Mouse (Mus musculus) ovary, postnatal 14 days (tissue): ENCODE data around the gene Mctp2.

Experiments used
- DNase-seq: peaks from one replicate; pipeline ENCODE4 v3.0.0; 2022; ENCODE audit warnings: low spot score

Mctp2 gene

DNA sequence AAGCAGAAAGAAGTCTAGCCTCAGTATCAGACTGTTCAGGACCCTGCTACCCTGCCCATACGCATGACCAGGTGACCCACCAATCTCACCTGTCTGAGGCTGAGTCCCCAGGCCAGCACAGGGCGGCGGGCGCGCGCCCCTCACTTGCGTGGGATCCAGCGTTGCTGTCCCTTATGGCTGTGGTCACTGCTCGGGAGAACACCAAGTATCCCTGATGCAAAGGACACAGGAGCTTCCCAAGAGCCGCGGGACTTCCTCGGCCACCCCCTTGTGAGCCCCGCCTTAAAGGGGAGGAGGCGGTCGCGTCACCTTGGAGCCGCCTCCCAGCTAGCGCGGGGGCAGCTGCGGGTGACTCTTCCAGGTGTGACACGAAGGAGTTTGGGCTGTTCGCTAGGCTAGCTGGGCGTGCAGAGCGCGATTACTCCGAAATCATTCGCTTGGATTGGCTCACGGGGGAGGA lies at the start of gene Mctp2:
Mctp2 (minus strand) TSS at position 227 of the 460 bp plus-strand sequence.
- peak; percentile 34 for DNase-seq

DNA sequence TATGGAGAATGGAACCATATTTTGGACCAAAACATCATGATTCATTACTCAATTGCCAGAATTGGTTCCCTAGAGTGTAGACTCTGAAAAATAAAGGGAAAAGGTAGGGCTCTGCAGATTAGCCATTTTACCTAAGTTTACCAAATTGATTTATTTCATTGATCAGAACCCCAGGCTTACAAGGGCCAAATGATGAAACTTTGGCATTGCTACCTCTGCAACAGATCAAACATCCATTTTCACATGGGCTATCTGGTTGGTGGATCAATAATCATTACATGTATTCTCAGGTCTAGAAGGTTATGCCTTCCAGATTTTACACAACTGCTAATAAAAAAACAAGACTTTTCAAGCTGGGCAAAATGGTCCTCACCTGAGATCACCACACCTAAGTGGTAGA lies 39.5 kb upstream of the Mctp2 start:
- no peak for DNase-seq

DNA sequence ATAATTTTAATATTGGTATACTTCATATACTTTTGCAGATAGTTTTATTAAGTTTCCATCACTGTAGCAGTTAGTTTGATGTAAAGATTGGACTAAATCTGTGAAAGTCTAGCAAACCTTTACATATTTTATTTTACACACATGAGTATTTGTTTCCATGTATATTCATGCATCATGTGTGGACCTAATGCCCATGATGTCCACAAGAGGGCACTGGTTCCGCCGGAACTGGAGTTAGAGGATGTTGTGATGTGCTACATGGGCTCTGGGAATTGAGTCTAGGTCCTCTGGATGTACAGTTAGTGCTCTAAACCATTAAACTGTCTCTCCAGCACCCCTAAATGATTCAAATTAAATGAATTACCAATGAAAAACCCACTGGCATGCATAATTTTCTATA lies 37.3 kb upstream of the Mctp2 start:
- DNase-seq = no peak

DNA sequence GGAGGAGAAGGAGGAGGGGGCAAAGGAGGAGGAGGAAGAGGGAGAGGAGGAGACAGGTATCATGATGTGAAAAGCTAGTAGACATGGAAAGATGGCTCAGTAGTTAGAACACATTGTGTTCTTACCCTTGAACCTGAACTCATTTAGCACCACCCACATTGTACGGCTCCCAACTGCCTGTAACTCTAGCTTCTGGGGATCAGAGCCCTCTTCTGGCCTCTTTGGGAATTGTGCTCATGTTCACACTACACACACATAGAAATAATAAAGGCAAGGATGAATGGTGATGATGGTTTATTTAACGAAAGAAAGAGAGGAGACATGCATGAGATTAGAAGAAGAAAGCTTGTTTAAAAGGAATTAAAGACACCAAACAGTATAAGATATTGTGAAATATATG lies 36.4 kb upstream of the Mctp2 start:
- no peak for DNase-seq

DNA sequence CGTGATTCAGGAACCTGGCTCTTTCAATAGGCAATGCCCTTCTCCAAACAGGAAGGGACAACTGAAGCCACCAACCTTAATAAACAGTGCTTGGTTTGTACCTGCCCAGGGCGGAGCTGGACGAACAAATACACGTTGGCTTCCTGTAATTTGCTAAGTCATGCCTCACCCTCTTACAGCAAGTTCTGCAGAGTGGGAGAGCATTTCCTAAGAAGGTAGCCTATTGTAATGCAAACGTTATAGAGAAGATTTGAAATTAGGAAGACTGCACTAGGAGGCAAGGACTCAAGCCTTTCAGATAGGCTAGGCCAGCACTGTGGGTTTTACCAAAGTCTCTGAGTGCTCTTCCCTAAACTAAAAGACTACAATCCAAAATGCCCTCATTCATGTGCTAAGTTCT lies 19.6 kb upstream of the Mctp2 start:
- no peak for DNase-seq

DNA sequence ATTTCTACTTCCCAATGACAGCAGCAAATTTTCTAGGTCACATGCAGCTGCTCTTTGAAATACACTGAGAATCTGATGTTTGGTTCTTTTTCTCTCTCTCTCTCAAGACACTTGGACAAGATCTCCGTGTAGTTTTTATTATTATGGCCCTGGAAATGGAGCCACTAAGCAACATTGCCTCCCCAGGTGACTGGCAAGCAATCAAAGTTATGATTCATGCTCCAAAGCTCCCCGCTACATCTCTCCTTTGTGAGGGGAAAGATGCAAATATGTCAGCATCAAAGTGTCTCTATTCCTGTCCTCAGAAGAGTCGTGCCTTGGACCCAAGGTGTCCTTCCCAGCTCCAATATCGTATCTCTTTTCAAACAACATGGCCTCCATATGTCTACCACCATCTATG lies 14.5 kb upstream of the Mctp2 start:
- DNase-seq = no peak

DNA sequence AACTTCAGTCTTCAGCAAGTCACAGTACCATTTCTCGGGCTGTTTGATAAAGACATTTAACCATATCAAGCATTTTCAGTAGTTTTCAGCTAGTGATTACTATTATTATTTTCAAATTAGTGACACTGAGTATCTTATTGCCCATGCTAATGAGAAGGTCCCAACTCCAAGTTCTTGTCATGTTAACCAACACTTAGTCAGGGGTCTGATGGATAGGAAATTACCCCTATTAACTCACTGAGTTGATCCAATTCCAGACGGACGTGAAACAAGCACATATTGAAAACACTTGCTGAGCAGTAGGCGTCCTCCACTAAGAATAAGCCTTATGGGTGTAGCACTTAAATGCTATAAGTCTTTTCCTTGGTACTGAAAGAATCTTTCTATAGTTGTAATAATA lies 14.0 kb upstream of the Mctp2 start:
- DNase-seq = no peak

DNA sequence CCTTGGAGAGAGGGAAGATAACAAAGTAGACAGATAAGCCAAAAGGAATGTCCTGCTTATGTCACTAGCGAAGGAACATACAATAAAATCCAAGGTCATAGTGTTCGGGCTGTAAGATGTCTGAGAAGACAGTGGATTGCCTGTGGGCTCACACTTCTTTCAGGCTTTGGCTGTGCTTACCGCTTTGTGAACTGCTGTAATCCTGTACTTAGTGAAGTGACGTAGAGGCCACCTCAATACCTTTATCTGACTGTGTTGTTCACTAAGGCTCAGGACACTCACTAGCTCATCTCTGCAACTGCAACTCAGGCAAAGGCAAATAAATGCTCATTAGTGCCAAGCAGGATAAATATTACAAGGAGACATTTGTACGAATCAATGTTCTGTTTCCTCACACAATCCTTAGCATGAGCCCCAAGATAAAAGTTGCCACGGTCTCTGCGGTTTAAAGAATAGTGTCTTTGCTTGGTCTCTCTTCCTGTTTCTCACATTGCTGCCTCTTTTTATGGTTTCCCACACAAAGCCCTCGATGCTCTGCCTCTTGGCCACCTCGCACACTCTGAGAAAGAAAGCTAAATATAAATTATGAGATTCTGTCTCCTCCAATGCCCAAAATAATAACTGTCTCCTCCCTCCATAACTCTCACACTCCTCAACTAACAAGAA lies 8.1 kb upstream of the Mctp2 start:
- no peak for DNase-seq

DNA sequence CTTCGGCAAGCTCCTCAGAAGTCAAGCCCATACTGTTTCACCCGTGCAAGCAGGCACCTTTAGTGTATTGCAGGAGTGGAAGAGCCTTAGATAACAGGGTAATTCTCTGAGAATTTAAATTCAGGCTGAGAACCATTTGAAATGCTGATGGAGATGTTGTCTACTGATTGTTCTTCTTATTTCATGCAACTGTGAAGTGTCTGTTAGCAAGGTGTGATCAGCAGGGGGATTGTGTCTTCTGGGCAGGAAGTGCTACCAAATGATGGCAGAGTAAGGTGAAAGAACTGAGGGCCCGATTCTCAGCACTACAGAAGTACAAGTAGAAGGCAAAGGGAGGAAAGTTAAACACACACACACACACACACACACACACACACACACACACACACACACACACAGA lies 7.5 kb upstream of the Mctp2 start:
- no peak for DNase-seq

DNA sequence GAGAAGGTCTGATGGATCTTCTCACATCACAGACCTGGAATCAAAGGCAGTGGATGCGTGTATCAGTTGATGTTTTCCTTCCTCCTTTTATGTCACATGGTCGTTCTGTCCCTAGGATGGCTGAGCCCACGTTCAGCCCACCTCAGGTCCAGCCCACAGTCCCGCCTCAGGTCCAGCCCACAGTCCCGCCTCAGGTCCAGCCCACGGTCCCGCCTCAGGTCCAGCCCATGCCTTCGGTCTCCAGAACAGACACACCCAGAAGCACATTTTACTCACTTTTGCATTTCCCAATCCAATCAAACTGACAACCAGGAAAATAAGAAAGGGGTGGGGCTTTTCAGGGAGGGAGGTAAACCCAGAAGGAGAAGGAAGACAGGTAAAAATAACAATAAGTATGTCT lies 5.2 kb upstream of the Mctp2 start:
- no peak for DNase-seq

DNA sequence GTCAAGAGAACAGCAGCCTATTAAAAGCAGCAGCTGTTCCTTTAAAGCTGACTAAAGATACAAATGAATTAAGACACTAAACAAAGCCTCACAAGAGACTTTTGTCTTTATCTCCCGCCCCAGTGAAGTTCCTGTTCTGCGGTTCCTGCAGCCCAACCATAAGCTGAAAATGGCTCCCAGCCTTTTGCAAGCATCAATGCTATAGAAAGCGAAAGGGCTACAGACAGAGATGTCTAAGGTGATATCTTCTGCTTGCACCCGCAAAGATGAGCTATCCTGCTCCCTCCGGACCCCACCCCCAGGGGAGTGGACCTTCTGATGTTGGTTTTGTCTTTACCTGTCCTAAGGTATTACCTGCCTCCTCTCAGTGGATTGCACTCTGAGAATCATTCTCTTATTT lies 1.7 kb upstream of the Mctp2 start:
- no peak for DNase-seq

DNA sequence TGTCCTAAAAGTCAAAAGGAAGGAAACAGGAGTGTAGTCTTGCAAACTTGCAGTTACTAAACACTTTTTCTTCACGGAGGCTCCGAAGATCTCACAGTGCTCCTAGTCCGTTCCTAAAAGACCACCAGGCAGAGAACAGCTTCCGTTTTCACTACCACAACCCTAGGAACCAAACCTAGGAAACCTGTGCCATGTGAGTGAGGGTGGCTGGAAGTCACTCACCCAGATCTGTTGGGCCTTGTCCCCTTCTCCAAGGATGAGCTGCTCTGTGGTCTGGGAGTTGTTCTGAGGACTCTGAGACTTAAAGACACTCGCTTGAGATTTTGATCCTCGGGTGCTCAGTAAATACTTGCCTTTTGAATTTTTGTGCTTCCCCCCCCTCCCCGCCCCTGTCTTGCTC lies 439 bp upstream of the Mctp2 start:
- DNase-seq = no peak

DNA sequence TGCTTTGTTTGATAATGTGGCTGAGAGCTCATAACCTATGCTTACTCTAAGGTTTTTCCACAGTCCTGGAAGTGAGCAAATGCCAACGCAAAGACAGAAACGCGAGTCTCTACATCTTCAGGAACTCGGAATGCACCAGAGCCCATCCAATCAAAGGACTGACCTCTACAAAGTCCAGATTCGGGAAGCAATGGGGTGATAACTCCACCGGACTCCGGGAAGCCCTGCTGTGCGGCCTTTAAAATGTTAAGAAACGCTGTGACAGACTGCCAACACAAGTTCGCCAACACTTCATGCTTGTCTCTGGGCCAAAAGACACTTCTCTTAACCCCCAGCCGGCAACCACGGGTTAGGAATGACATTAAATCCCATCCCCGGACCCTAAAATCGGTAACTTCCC lies 437 bp downstream of the Mctp2 start:
- DNase-seq = peak; percentile 5

DNA sequence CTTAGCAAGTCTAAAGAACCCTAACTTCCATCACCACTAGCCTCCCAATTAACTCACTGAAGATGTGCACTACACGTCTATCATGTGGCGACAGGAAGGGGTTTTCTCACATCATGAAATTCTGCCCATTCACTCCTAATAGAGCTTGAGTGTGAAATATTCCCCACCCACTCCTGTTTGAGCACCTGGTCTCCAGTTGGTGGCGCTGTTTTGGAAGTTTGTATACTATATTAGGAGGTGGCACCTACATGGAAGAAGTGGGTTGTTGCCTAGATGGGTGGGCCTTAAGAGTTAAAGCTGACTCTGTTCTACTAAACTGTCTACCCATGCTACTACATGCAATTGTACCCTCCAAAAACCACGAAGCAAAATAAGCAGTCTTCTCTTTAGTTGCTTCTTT lies 4.7 kb downstream of the Mctp2 start:
- DNase-seq = no peak

DNA sequence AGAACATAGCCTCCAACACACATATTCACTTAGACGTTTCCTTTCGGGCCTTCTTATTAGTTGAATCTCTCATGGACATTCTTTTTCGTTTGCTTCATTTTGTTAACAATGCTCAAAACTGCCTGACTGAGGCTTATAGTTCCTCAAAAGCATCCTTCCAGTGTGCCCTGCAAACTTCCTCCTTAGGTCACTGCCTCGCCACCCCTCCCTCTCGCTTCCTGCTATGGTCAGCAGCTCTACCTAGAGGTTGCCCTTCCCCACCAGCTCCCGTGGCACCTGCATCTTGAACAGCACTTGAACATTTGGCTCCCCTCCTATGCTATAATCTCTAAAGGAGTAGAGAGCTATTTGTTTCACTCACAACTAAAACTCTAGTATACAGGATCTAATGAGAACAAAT lies 6.7 kb downstream of the Mctp2 start:
- DNase-seq = no peak

DNA sequence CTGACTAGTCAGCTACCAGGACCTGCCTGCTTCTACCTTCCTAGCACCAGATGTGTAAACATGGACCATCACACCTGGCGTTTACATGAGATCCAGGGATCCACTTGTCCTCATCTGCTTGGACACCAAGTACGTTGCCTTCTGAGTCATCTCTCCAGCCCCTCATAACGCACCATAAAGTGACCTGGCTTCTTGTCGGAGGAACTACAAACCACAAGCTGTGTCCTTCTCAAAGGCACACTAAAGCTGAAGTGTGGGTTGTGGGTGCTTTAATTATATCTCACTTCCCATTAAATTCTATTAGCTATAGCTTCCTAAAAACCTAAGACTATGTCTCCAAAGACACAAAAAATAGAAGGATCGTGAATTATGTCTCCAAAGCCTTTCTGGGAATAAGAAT lies 9.4 kb downstream of the Mctp2 start:
- no peak for DNase-seq

DNA sequence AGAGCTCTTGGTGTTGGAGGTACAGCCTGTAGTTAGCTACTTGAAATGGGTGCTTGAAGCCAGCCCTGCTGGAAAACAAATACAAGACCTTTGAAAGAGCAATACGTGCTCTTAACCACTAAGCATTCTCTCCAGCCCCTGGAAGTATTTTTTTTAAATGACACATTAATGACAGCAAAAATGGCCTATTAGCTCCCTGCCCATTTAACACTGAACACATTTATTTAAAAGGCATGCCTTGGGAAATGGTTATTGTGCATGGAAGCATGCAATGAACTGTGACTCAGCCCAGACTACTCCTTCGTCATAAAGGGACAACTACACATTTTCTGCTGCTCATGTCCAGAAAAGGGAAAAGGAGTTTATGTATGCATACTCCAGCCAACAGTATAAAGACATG lies 10.2 kb downstream of the Mctp2 start:
- DNase-seq = no peak

DNA sequence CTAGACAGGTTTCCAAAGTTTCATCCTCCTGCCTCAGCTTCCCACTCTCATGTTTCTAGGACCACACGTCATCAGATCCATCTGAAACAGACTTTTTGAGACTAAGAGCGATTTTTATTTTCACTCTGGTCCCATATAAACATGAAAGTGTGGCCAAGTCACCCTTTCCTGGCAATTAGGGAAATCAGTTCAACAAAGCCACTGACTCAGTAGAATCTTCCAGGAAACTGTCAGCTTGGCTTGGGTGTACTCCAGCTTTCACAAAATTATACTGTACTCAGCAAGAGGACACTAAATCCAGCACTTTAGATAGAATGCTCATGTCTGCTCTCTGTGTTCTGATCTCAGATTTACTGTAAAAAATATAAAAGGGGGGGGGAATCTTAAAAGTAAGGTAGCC lies 11.5 kb downstream of the Mctp2 start:
- no peak for DNase-seq

DNA sequence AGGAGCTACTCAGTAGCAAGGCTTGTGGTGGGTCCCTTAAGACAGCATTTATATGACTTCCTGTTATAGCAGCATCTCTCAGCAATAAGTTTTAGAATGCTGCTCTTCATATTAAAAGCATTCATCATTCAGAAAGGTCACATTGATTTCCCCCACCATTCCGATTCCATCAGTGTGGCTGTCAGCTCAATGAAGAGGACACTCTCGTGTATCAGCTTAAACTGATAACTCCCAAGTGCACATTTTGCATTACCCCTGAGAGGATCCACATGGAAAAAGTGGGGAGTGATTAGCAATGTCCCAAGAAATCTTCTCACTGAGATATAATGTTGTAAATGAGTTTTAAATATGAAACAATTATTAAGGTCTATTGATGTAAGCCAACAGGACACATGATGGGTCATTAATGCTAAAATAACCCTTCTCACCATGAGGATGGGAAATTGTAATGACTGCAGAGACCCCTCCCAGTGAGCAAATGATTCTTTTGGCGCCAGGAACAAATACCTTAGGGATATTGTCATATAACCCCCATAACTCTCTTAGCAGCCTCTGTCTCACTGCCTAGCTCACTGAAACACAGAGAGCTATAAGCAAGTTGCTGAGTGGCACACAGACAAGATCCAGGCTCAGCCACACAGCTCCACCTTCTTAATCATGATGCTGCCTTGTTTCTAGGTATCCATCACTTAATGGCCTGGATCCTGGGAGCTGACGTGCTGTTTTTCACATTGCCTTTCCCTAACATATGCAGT lies 12.4 kb downstream of the Mctp2 start:
- no peak for DNase-seq

DNA sequence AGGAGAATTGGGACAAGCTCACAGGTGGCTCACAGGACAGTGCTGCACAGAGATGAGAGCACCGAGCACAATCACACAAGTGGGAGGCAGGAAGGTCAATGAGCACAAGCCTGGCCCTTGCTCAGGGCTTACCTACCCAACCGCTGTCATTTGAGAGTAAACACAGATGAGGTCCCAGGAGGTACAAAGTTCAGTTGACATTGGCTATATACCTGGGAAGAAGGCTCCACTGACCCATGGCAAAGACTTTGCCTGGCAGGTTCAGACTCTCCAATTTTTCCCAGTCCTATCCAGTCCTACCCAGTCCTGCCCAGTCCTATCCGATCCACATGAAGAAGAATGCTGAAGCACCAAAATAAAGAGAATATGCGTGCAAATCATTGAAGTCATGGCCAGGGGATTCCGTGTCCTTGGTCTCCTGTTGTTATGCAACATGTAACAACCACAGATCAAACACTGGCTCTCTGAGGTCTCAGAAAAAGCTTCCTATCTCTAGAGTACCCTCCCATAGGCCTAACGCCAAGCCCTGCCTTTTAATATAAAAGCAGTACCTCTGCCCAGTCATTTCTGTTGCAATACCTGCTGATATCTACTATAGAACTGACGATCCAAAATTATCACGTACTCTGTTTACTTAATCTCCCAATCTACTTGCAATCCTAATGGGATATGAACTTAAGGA lies 14.0 kb downstream of the Mctp2 start:
- no peak for DNase-seq

DNA sequence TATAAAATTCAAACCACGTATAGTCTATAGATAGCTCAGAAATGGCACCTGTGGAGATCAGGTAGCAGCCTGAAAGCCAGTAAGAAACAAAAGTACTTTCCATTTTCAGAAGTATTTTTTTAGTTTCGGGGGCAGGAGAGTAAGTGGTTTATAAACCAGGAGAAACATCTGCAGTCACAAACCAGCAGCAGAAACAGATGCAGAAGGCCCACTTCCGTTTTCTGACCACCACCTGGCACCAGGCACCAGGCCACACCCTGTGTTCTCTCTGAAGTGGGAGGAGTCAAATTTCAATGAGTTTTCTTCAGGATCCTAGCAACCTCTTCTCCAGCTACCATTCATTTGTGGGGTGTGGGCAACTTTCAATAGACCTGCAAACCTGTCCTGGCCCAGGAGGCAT lies 25.7 kb downstream of the Mctp2 start:
- no peak for DNase-seq

DNA sequence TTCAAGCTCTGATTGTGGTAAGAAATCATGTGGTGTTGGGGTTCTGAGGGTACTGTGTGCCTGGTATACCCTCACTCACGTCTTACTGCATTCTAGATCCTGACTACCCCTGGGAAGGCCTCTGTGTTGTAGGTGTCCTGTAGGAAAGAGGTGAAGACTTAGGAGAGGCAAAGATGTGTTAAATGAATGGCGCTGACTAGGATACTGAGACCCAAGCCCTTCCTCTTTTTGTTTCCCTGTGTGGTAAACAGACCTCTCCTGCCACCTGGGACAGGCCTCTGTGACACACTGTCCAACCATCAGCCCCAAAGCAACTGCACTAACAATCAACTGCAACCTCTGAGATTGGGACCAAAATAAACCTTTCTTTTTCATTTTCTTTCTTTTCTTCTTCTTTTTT lies 28.0 kb downstream of the Mctp2 start:
- no peak for DNase-seq

DNA sequence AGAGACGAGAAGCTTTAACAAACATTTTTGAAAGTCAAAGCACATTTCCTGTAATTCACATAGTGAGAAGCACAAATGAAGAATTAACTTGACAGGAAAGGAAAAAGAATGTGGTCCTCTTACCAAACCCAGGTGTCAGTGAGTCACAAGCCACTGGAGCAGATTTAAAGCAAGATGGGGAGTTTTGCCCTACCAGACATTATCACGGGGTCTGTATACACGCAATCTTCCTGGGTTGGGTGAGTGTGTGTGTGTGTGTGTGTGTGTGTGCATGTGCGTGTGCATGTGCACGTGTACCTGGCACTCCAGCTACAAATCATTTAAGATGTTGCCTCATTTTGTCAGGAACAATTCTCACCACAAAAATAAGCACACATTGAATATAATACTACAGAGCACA lies 30.9 kb downstream of the Mctp2 start:
- no peak for DNase-seq
